Mouse (Mus musculus): ENCODE results near the gene Nhlh1.

GRCm38 (mm10) chr1:172095202-172095601, 37.8 kb upstream of the Nhlh1 start:
- TF ChIP-seq CTCF (conservative IDR thresholded peaks at IDR 0.05; ENCODE audit: low read length) (no peak), POU5F1 (IDR thresholded peaks at IDR 0.05; ENCODE audit: borderline replicate concordance, low read length) (no peak), NANOG (IDR thresholded peaks at IDR 0.05; ENCODE audit: borderline replicate concordance, low read length) (no peak)

All from E14TG2a.4 (cell line).